Mouse (Mus musculus) T-cell, adult 2 months (primary cell): Measurements from ENCODE around the gene Igsf21.

Source experiments
- DNase-seq: peaks from one replicate; pipeline ENCODE4 v3.0.0; 2022; ENCODE audit warnings: low spot score

The Igsf21 gene

GRCm38 (mm10) chr4:140043953-140044352 lies 202.6 kb downstream of the Igsf21 start:
- DNase-seq = no peak

- no peak for DNase-seq
These were observed 207.8 kb downstream of the Igsf21 start for GRCm38 (mm10) chr4:140038586-140039411.

- no peak for DNase-seq
These were observed 208.7 kb downstream of the Igsf21 start for GRCm38 (mm10) chr4:140037784-140038387.

- no peak for DNase-seq
These were observed 211.4 kb downstream of the Igsf21 start for GRCm38 (mm10) chr4:140035232-140035631.

- DNase-seq = no peak
These were observed 213.2 kb downstream of the Igsf21 start for GRCm38 (mm10) chr4:140033394-140033793.

GRCm38 (mm10) chr4:140030415-140030814 lies 216.2 kb downstream of the Igsf21 start:
- no peak for DNase-seq

- no peak for DNase-seq
These were observed 216.6 kb downstream of the Igsf21 start for GRCm38 (mm10) chr4:140030040-140030386.

GRCm38 (mm10) chr4:140029324-140030039 lies 217.1 kb downstream of the Igsf21 start:
- DNase-seq = no peak

- no peak for DNase-seq
These were observed 222.8 kb downstream of the Igsf21 start for GRCm38 (mm10) chr4:140023833-140024232.

- no peak for DNase-seq
These were observed 230.7 kb downstream of the Igsf21 start for GRCm38 (mm10) chr4:140015916-140016315.

GRCm38 (mm10) chr4:140010728-140011470 lies 235.7 kb downstream of the Igsf21 start:
- no peak for DNase-seq

GRCm38 (mm10) chr4:140004932-140005331 lies 241.7 kb downstream of the Igsf21 start:
- no peak for DNase-seq

GRCm38 (mm10) chr4:140004170-140004569 lies 242.4 kb downstream of the Igsf21 start:
- DNase-seq = no peak

GRCm38 (mm10) chr4:140002069-140002468 lies 244.5 kb downstream of the Igsf21 start:
- DNase-seq = no peak

- DNase-seq = no peak
These were observed 245.7 kb downstream of the Igsf21 start for GRCm38 (mm10) chr4:140000911-140001310.

GRCm38 (mm10) chr4:139999033-139999432 lies 247.6 kb downstream of the Igsf21 start:
- DNase-seq = no peak

- DNase-seq = no peak
These were observed 250.9 kb downstream of the Igsf21 start for GRCm38 (mm10) chr4:139995659-139996058.

GRCm38 (mm10) chr4:139993111-139993755 lies 253.4 kb downstream of the Igsf21 start:
- DNase-seq = no peak

GRCm38 (mm10) chr4:139986913-139987312 lies 259.7 kb downstream of the Igsf21 start:
- DNase-seq = no peak

GRCm38 (mm10) chr4:139978716-139979115 lies 267.9 kb downstream of the Igsf21 start:
- DNase-seq = no peak

GRCm38 (mm10) chr4:139977308-139977781 lies 269.2 kb downstream of the Igsf21 start:
- no peak for DNase-seq
